In the genomic region with DNA sequence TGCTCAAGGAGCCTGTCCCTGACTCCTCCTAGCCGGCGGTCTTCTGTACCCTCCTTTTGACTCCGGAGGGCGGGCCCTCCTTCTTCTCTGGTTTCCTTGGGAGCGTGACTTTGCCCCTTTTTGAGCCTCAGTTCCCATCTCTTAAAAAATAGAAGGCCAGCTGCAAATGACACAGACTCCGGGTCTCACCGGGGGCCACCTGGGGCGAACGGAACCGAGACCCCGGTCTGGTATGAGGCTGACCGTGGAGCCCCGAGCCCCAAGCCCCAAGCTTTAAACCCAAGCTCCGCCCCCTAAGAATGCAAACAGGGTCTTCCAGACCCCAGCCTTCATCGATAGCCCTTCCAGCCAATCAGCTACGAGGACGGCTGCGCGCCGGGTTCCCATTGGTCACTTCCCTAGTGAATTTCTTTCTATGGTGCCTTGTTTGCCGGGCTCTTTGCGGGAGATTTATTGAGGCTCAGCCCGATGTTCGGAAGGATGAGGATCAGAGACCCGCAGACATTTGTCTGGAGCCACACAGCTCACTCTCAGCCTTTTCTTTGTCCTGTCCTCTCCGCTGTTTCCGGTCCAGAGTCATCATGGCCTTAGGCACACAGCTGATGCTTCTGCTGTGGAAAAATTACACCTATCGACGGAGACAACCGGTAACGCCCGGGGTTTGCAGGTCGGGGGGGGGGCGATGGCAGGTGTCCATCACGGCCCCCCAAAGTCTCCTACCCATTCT, we compare ENCODE assay signal across 8 mouse cellular contexts. TPM values are rescaled to one million over a fixed set of nuclear protein-coding genes. Genes with fewer than 3 reads are reported as not detected.
DNase-seq lines count a peak whose midpoint lies in the region; ATAC-seq lines count a peak whose summit lies in the region.

No protein-coding gene starts in this region.

- H3K4me2 ChIP-seq in hindbrain, embryonic 14.5 days (replicated peaks): peak overlapping the region; percentile 60
- peak overlapping the region; percentile 88 for H3K4me2 ChIP-seq in limb, embryonic 12.5 days
- H3K4me2 ChIP-seq in midbrain, embryonic 11.5 days: peak overlapping the region; percentile 51

- H3K4me1 ChIP-seq in hindbrain, embryonic 14.5 days (replicated peaks; ENCODE audit: control insufficient read depth, insufficient read depth, low read length): peaks cover 10% of the 10 kb centered on the region; the same call in 1 of the 2 replicates
- H3K4me1 ChIP-seq in limb, embryonic 12.5 days (replicated peaks): peaks cover 15% of the 10 kb centered on the region
- peaks cover 11% of the 10 kb centered on the region for H3K4me1 ChIP-seq in midbrain, embryonic 11.5 days (ENCODE audit: control insufficient read depth, insufficient read depth, low read length)

- peak; percentile 74 for ATAC-seq in frontal cortex, adult (ENCODE audit: low TSS enrichment)
- peak; percentile 79 for ATAC-seq in hindbrain, embryonic 14.5 days (ENCODE audit: low FRiP score)
- peak; percentile 56 for ATAC-seq in limb, embryonic 12.5 days (ENCODE audit: insufficient number of reproducible peaks, insufficient read depth, low FRiP score, low TSS enrichment, low read depth)
- ATAC-seq in midbrain, embryonic 11.5 days (ENCODE audit: low FRiP score): peak; percentile 85

- no peak overlapping the region for H3K27ac ChIP-seq in hindbrain, embryonic 14.5 days
- peak overlapping the region; percentile 47; the same call in 1 of the 2 replicates for H3K27ac ChIP-seq in limb, embryonic 12.5 days
- H3K27ac ChIP-seq in midbrain, embryonic 11.5 days (ENCODE audit: low read depth, low read length): no peak overlapping the region

- DNase-seq in left cerebral cortex, adult 18-20 months (ENCODE audit: low spot score in 2 of 2): peak; percentile 65 to 77
- DNase-seq in left cerebral cortex, adult 11 months (ENCODE audit: low spot score): no peak
- peak; percentile 86 for DNase-seq in cerebellum, adult 9-11 months
- DNase-seq in hindbrain, embryonic 14.5 days (ENCODE audit: low spot score): peak; percentile 86
- peak; percentile 98 for DNase-seq in midbrain, embryonic 11.5 days (ENCODE audit: low spot score, missing footprints)
- DNase-seq in spleen, postnatal 14 days (ENCODE audit: low spot score in 2 of 2): peak; percentile 65 to 67

- under 1% methylated on average over 35 of the region's 35 CpGs for WGBS in hindbrain, embryonic 14.5 days
- 1% methylated on average over 35 of the region's 35 CpGs for WGBS in limb, embryonic 12.5 days
- under 1% methylated on average over 35 of the region's 35 CpGs for WGBS in midbrain, embryonic 11.5 days

- no peaks in the 10 kb centered on the region for H3K9me3 ChIP-seq in hindbrain, embryonic 14.5 days (ENCODE audit: control insufficient read depth, low read length)
- no peaks in the 10 kb centered on the region for H3K9me3 ChIP-seq in limb, embryonic 12.5 days
- H3K9me3 ChIP-seq in midbrain, embryonic 11.5 days (ENCODE audit: control insufficient read depth, low read length): no peaks in the 10 kb centered on the region

- peak overlapping the region; percentile 50 for H3K9ac ChIP-seq in hindbrain, embryonic 14.5 days
- H3K9ac ChIP-seq in limb, embryonic 12.5 days (replicated peaks): 0 out of 2 replicates have a peak overlapping the region, but pooled peaks have one; percentile 56
- H3K9ac ChIP-seq in midbrain, embryonic 11.5 days (ENCODE audit: low read length): peak overlapping the region; percentile 58

- H3K27me3 ChIP-seq in hindbrain, embryonic 14.5 days (ENCODE audit: control insufficient read depth, insufficient read depth, low read length): peaks cover 16% of the 10 kb centered on the region
- peaks cover 44% of the 10 kb centered on the region for H3K27me3 ChIP-seq in limb, embryonic 12.5 days
- peaks cover 5% of the 10 kb centered on the region for H3K27me3 ChIP-seq in midbrain, embryonic 11.5 days (ENCODE audit: control insufficient read depth, insufficient read depth, low read length)

- no peaks in the 10 kb centered on the region for H3K36me3 ChIP-seq in hindbrain, embryonic 14.5 days (replicated peaks; ENCODE audit: control insufficient read depth, insufficient read depth)
- peaks cover 28% of the 10 kb centered on the region for H3K36me3 ChIP-seq in limb, embryonic 12.5 days
- H3K36me3 ChIP-seq in midbrain, embryonic 11.5 days (ENCODE audit: control insufficient read depth, insufficient read depth, low read length): no peaks in the 10 kb centered on the region

- H3K4me3 ChIP-seq in hindbrain, embryonic 14.5 days (replicated peaks; ENCODE audit: low read length): peak overlapping the region; percentile 39
- peak overlapping the region; percentile 49 for H3K4me3 ChIP-seq in limb, embryonic 12.5 days (replicated peaks)
- H3K4me3 ChIP-seq in midbrain, embryonic 11.5 days (ENCODE audit: low read depth, low read length): peak overlapping the region; percentile 34

RNA-seq across cellular contexts. Expression of gene Abca7, which starts 0.9 kb away (rescaled TPM):
- total RNA-seq in left cerebral cortex, adult 18-20 months (2021): 10 to 100 TPM; 13.0 to 13.7 TPM
- 4.1 and 4.5 TPM in 2 replicates for polyA plus RNA-seq in hindbrain, embryonic 14.5 days (2014; fragmentation: Nextera tagmentation; extraction: Ambion mirVana)
- 2.1 and 2.3 TPM in 2 replicates for polyA plus RNA-seq in limb, embryonic 12.5 days (2016; fragmentation: Nextera tagmentation; extraction: Ambion mirVana)
- 2.8 and 2.9 TPM in 2 replicates for polyA plus RNA-seq in midbrain, embryonic 11.5 days (2014; fragmentation: Nextera tagmentation; extraction: Ambion mirVana)

RNA-seq across cellular contexts. Expression of gene Cnn2, which starts 8.8 kb away (rescaled TPM):
- total RNA-seq in left cerebral cortex, adult 18-20 months (2021): 1 to 10 TPM; 6.7 to 8.0 TPM
- polyA plus RNA-seq in hindbrain, embryonic 14.5 days (2014; fragmentation: Nextera tagmentation; extraction: Ambion mirVana): 28.4 and 37.6 TPM in 2 replicates
- 216 and 240 TPM in 2 replicates for polyA plus RNA-seq in limb, embryonic 12.5 days (2016; fragmentation: Nextera tagmentation; extraction: Ambion mirVana)
- polyA plus RNA-seq in midbrain, embryonic 11.5 days (2014; fragmentation: Nextera tagmentation; extraction: Ambion mirVana): 158 and 160 TPM in 2 replicates

RNA-seq across cellular contexts. Expression of gene Tmem259, which starts 13.1 kb away (rescaled TPM):
- total RNA-seq in left cerebral cortex, adult 18-20 months (2021): 100 to 1,000 TPM; 112 to 113 TPM
- polyA plus RNA-seq in hindbrain, embryonic 14.5 days (2014; fragmentation: Nextera tagmentation; extraction: Ambion mirVana): 22.6 and 22.8 TPM in 2 replicates
- 20.7 and 22.5 TPM in 2 replicates for polyA plus RNA-seq in limb, embryonic 12.5 days (2016; fragmentation: Nextera tagmentation; extraction: Ambion mirVana)
- 11.9 and 13.5 TPM in 2 replicates for polyA plus RNA-seq in midbrain, embryonic 11.5 days (2014; fragmentation: Nextera tagmentation; extraction: Ambion mirVana)

RNA-seq across cellular contexts. Expression of gene Arhgap45, which starts 19.3 kb away (rescaled TPM):
- 1 to 10 TPM; 3.7 to 4.1 TPM for total RNA-seq in left cerebral cortex, adult 18-20 months (2021)
- polyA plus RNA-seq in hindbrain, embryonic 14.5 days (2014; fragmentation: Nextera tagmentation; extraction: Ambion mirVana): 1.1 and 1.7 TPM in 2 replicates
- polyA plus RNA-seq in limb, embryonic 12.5 days (2016; fragmentation: Nextera tagmentation; extraction: Ambion mirVana): 12.5 and 12.6 TPM in 2 replicates
- polyA plus RNA-seq in midbrain, embryonic 11.5 days (2014; fragmentation: Nextera tagmentation; extraction: Ambion mirVana): 3.6 and 3.8 TPM in 2 replicates

RNA-seq across cellular contexts. Expression of gene Grin3b, which starts 26.7 kb away (rescaled TPM):
- total RNA-seq in left cerebral cortex, adult 18-20 months (2021): under 1 TPM; 0.14 to 0.16 TPM
- 0.30 and 0.33 TPM in 2 replicates for polyA plus RNA-seq in hindbrain, embryonic 14.5 days (2014; fragmentation: Nextera tagmentation; extraction: Ambion mirVana)
- polyA plus RNA-seq in limb, embryonic 12.5 days (2016; fragmentation: Nextera tagmentation; extraction: Ambion mirVana): 0.54 and 0.68 TPM in 2 replicates
- 0.22 and 0.38 TPM in 2 replicates for polyA plus RNA-seq in midbrain, embryonic 11.5 days (2014; fragmentation: Nextera tagmentation; extraction: Ambion mirVana)
